Mouse (Mus musculus): ENCODE results near the gene Pcbp1.

The Pcbp1 gene

GRCm38 (mm10) chr6:86523242-86523754 lies 2.8 kb downstream of the Pcbp1 start:
- no peak for DNase-seq

GRCm38 (mm10) chr6:86522001-86522911 lies 3.9 kb downstream of the Pcbp1 start:
- peak; percentile 16 for DNase-seq

GRCm38 (mm10) chr6:86519767-86520345 lies 6.3 kb downstream of the Pcbp1 start:
- DNase-seq = no peak

GRCm38 (mm10) chr6:86516021-86516420 lies 10.1 kb downstream of the Pcbp1 start:
- DNase-seq = no peak

GRCm38 (mm10) chr6:86513296-86513695 lies 12.8 kb downstream of the Pcbp1 start:
- DNase-seq = no peak

- DNase-seq = no peak
These were observed 15.1 kb downstream of the Pcbp1 start for GRCm38 (mm10) chr6:86510979-86511378.

DNA sequence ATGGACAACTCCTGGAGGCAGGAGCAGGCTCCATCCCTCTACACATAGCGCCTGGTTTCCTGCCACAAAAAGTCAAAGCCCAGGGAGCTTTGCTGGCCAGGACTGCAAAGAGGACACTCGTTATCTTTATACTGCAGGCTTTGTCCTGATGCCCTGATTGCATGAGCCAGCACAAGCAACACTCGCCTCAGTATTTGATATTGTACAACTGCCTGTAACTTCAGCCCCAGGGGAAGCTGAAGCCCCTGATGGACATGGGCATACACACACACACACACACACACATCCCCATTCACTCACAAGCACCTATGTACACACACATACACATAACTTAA lies 16.3 kb downstream of the Pcbp1 start:
- no peak for DNase-seq

DNA sequence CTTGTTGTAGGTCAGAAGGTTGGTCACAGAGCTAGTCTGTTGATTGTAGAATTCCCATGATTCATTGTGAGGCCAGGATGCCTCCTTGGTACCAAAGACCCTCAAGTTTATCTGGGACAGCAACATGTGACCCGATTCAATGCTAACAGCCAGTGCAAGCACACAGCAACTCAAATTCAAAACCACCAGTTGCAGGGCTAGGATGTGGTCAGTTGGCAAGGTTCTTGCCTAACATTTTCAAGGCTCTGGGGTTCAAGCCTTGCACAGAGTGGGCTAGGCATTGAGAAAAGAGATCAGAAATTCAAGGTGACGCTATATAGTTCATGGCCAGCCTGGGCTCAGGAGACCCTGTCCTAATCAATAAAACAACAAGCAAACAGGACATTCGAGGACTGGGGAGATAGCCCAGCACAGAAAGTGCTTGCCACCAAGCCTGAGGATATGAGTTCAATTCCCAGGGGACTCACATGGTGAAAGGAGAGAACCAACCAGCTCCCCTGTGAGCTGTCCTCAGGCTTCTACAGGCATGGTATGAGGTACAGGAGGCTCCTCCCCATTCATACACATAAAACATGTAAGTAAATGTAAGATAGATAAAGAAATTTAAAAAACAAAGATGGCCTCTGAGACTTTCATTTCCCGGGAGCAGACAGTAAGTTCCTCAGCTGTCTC lies 16.8 kb downstream of the Pcbp1 start:
- no peak for DNase-seq

DNA sequence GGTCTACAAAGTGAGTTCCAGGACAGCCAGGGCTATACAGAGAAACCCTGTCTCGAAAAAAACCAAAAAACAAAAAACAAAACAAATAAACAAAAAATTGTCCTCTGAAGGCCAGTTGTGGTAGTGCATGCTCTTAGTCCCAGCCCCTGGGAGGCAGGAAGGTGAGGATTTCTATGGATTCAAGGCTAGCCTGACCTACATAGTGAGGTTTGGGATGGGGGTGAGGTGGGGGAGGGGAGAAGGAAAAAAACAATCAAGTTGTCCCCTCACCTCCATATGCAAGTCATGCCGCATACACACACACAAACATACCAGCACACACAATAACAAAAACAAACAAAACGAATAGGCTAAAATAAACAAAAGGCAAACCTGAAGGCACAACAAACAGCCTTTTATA lies 17.4 kb downstream of the Pcbp1 start:
- DNase-seq = no peak

DNA sequence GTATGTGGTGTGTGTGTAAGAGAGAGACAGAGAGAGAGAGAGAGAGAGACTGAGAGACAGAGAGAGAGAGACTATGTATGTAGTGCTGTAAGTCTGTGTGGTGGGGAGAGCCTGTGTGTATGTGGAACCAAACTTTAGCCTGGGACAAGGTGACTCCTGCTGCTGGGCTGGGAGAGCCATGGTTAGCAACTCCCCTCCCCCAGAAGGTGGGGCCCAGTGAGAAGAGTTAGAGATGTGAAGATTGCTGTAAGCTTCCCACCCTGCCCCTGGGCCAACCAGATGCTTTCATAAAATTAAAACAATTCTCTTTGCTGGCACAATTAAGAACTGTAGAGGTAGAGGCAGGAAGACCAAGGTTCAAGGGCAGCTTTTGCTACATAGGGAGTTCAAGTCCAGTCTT lies 19.0 kb downstream of the Pcbp1 start:
- no peak for DNase-seq

DNA sequence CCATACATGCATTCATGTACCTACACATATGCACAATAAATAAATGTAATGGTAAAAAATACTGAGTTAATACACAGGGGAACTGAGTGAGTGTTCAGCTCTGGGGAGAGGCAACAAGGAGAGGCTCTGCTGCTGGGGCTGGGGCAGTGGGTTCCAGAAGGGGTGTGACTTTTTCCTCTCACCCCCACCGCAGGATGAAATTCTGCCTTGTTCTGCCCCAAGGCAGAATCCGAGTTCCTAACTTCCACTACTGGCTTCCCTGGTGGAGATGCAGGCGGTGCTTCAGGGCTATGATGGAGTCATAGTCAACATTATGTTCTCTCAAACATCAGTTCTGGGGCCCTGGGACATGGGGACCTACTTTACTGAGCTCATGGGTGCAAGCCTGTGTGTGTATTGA lies 19.8 kb downstream of the Pcbp1 start:
- no peak for DNase-seq

DNA sequence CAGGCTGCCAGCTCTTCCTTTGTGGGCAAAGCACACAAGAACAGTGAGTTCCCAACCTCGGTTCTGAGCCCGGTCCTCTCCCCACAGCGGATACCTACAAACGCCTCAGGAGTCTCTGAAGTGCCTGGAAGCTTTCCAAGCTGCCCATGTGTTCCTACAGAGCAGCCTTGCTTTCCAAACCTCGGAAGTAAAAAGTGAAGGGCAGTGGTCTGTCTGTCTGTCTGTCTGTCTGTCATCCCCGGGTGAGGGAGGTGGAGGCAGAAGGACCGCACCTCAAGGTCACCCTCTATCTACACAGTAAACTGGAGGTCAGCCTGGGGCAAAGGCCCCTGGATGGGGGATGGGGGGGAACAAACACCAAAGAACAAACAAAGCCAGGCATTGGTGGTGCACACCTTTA lies 20.4 kb downstream of the Pcbp1 start:
- DNase-seq = no peak

- no peak for DNase-seq
These were observed 22.6 kb downstream of the Pcbp1 start for GRCm38 (mm10) chr6:86503513-86503912.

GRCm38 (mm10) chr6:86499571-86500109 lies 26.5 kb downstream of the Pcbp1 start:
- DNase-seq = no peak

GRCm38 (mm10) chr6:86497942-86498732 lies 28.0 kb downstream of the Pcbp1 start:
- DNase-seq = no peak

- no peak for DNase-seq
These were observed 28.9 kb downstream of the Pcbp1 start for GRCm38 (mm10) chr6:86497071-86497815.

GRCm38 (mm10) chr6:86496585-86496984 lies 29.5 kb downstream of the Pcbp1 start:
- DNase-seq = no peak

- DNase-seq = no peak
These were observed 30.0 kb downstream of the Pcbp1 start for GRCm38 (mm10) chr6:86496127-86496526.

DNA sequence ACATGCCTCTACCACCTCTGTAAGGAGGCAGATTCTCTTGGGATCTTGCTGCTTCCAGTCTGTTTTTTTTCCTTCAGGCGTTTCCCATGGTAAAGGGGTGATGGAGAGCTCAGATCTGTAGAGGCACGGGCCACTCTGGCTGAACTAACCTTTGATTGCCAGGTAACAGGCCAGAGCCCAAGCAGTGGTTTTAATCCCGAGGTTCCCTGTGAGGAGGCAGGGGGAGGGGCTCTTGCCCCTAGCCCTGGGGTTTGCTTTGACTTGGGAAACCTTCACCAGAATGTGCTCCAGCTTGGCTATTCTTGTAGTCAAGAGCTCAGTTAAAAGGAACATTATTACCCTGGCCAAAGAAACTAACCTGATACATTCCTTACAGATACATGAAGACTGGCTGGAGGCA lies 30.5 kb downstream of the Pcbp1 start:
- DNase-seq = no peak

- no peak for DNase-seq
These were observed 31.4 kb downstream of the Pcbp1 start for GRCm38 (mm10) chr6:86494767-86495166.

DNA sequence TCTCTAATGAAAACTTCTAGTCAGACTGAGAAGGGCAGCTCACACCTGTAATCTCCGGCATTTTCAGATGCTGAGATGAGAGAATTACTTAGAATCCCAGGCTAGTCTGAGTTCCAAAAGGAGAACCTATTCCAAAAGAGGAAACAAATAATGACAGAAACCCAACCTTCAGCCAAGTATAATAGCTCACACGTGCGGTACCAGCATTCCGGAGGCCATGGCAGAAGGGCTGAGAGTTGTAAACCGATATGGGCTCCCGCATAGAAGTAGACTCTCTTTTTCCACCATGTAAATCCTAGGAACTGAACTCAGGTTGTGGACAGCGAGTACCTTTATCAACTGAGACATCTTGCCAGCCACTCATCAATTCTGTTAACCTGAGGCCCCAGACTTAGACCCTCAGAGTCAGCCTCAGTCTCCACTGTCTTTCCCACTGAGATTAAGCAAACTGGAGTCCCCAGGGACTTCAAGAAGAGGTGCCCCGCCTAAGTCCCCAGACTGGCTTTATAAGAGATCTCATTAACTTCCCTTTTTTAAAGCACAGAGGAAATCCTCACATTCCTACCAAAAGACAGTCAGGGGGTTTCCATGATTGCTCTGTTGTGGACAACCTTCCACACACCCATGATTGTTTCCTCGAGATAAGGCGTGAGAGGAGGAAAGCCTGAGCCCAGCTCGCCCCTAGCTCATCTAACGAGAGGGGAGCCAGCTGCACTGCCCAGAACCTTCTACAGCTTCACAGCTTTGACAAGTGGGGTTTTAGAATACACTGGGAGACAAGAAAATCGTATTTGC lies 32.5 kb downstream of the Pcbp1 start:
- no peak for DNase-seq

Data from cerebellum, adult 8-10 months (tissue).